Mouse (Mus musculus) heart, embryonic 15.5 days (tissue): ENCODE measurements around the gene Rangrf. TPM values are rescaled to one million over a fixed set of nuclear protein-coding genes. Genes with fewer than 3 reads are reported as not detected.
"Not testable (repeated sequence)": the region's sequence is repeated elsewhere in the genome, so short reads cannot be mapped to it uniquely, and the experiment has no call there.

ENCODE experiments used
- ATAC-seq: fragments of 200-750 bp; cut with Nextera tagmentation; replicated peaks from 2 replicates; pipeline ENCODE4 v1.8.0; 2017; ENCODE audit warnings: low read depth, moderate TSS enrichment; ENCODE audit not compliant: insufficient number of reproducible peaks, insufficient read depth, low FRiP score
- H3K27ac ChIP-seq: fragments of 300-500 bp; sonication (generic); 2 replicates; pipeline ENCODE4 v1.5.1; 2015; ENCODE audit warnings: mild to moderate bottlenecking, inconsistent platforms
- H3K27me3 ChIP-seq: fragments of 300-500 bp; sonication (generic); 2 replicates; pipeline ENCODE4 v1.6.1; 2015; ENCODE audit warnings: inconsistent platforms
- H3K36me3 ChIP-seq: fragments of 300-500 bp; sonication (generic); 2 replicates; pipeline ENCODE4 v1.6.1; 2015; ENCODE audit warnings: mild to moderate bottlenecking, inconsistent platforms
- H3K4me1 ChIP-seq: fragments of 300-500 bp; sonication (generic); replicated peaks from 2 replicates; pipeline ENCODE4 v1.6.1; 2015; ENCODE audit warnings: inconsistent platforms
- H3K4me2 ChIP-seq: fragments of 300-500 bp; sonication (generic); 2 replicates; pipeline ENCODE4 v1.6.1; 2015; ENCODE audit warnings: inconsistent platforms, mild to moderate bottlenecking, moderate library complexity
- H3K4me3 ChIP-seq: fragments of 300-500 bp; sonication (generic); 2 replicates; pipeline ENCODE4 v1.5.1; 2015; ENCODE audit warnings: mild to moderate bottlenecking, inconsistent platforms
- H3K9ac ChIP-seq: fragments of 300-500 bp; sonication (generic); 2 replicates; pipeline ENCODE4 v1.6.1; 2015; ENCODE audit warnings: mild to moderate bottlenecking, inconsistent platforms
- H3K9me3 ChIP-seq: fragments of 300-500 bp; sonication (generic); replicated peaks from 2 replicates; pipeline ENCODE4 v1.6.1; 2016; ENCODE audit warnings: inconsistent platforms
- WGBS: fragments of 180-500 bp; shearing (Covaris S2); methylation state at CpG from one replicate; pipeline ENCODE4 v1.1.7; 2015; ENCODE audit warnings: mixed read lengths; 5-methylcytosine and 5-hydroxymethylcytosine counted together
- polyA plus RNA-seq: library from polyadenylated mRNA; unstranded; fragments of >200 nt; fragmentation: Nextera tagmentation; extraction: Ambion mirVana; gene quantifications from 2 replicates; pipeline ENCODE4 v1.2.1, GENCODE M21; 2015

Gene Rangrf
- polyA plus RNA-seq, 1 experiment from 2014 or later, result 78.4 TPM

DNA sequence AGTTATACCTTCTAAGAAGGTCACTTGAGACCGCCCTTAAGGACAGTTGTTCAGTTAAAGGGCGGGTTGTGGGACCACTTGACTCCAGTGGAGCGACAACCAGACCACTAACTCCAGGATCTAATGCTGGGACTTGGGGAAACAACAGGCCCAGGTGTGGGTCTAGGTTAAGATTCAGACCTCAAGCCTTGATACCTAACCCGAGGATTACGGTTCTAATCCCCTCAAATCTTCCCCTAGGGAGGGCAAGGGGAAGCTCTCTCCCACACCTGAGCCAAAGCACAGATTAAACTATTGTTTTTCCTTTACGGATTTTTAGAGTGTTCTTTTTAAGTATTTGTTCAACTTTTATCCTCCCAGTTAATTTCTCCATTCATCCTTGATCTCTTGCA lies 930 bp downstream of the Rangrf start:
- no peaks in the 10 kb centered on the region; the same call in 1 of the 2 replicates for H3K27me3 ChIP-seq
- H3K9me3 ChIP-seq, result no peaks in the 10 kb centered on the region
- 35% methylated on average over 6 of the region's 6 CpGs for WGBS
- no peak for ATAC-seq
- H3K27ac ChIP-seq, result no peak overlapping the region
- H3K9ac ChIP-seq, result peak overlapping the region; percentile 56
- H3K36me3 ChIP-seq, result no peaks in the 10 kb centered on the region
- peak overlapping the region; percentile 79 for H3K4me2 ChIP-seq
- H3K4me1 ChIP-seq, result peaks cover 32% of the 10 kb centered on the region
- peak overlapping the region; percentile 57 for H3K4me3 ChIP-seq

DNA sequence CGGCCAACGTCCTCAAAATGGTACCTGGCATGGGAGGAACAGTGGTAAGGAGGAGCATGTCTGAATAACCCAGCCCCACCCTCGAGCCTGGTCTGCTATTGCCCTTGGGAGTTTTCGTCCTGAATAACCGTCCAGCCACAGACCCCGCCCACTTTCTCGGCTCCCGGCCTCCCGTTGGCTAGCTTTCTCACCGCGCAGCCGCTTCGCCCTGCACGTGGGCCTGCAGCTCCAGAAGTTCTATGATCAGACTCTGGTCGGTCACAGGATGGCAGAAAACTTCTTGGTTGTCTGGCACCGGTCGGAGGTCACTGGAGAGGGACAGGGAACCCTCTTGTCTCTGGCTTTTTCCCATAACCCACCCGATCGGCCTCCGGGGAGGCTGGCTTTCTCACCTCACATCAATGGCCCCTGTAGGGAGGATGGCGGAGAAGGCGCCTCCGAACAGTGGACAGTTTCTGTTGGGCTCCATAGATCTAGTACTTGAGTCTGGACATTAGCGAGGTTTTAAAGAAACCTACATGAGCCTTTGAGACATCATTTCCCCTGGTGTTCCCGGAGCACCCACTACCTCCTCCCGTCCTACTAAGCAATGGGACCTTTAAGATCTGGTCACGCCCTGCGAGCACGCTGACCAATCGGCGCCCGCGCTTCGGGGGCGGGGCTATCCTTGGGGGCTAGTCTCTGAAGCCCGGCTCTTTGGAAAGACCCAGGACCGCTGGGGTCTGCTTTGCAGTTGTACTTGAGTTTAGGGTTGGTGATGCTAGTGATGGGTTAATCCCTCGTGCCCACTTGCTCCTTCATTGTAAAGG lies 1.5 kb downstream of the Rangrf start:
- peak overlapping the region; percentile 57 for H3K4me3 ChIP-seq
- H3K27ac ChIP-seq, result peak overlapping the region; percentile 54
- H3K4me2 ChIP-seq, result peak overlapping the region; percentile 79
- H3K4me1 ChIP-seq, result peaks cover 35% of the 10 kb centered on the region
- not testable (repeated sequence) for H3K27me3 ChIP-seq, H3K9me3 ChIP-seq, H3K36me3 ChIP-seq
- under 1% methylated on average over 38 of the region's 38 CpGs for WGBS
- ATAC-seq, result peak; percentile 83
- H3K9ac ChIP-seq, result peak overlapping the region; percentile 56

DNA sequence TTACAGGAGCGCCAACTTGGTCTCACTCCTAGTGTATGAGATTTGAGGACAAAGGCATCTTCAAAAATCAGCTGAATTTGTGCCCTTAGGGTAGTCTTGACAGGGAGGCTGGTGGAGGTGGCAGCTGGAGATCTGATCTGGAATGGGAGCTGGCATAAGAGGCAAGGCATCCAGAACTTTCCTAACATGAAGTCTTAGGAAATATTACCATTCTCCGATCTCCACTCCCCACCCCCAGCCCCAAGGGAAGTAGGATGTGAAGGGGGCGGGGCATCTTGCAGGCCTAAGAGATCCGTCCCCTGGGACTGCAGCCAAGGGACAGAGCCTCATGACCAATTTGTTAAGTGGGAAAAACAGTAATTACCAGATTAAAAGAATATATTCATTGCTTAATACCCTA lies 4.8 kb downstream of the Rangrf start:
- Histone ChIP-seq H3K4me2 (no peak overlapping the region), H3K9me3 (no peaks in the 10 kb centered on the region), H3K27ac (no peak overlapping the region), H3K9ac (no peak overlapping the region), H3K27me3 (no peaks in the 10 kb centered on the region), H3K4me3 (no peak overlapping the region), H3K4me1 (peaks cover 44% of the 10 kb centered on the region), H3K36me3 (no peaks in the 10 kb centered on the region)
- 67% methylated on average over 4 of the region's 4 CpGs for WGBS
- no peak for ATAC-seq

DNA sequence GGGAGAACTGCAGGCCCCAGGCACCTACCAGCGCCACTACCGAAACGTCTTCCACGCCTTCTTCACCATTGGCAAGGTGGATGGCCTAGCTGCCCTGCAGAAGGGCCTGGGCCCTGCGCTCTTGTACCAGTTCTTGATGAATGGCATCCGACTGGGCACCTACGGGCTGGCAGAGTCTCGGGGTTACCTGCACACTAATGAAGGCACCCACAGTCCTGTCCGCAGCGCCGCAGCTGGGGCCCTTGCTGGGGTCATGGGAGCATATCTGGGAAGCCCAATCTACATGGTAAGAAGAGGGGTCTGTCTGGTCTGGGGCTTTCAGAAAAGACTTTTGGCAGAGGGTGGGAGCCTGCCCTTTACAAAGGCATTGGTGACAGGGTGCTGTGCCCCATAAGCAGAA lies 6.2 kb downstream of the Rangrf start:
- ATAC-seq, result no peak
- no peaks in the 10 kb centered on the region for H3K36me3 ChIP-seq
- no peak overlapping the region for H3K4me2 ChIP-seq
- no peaks in the 10 kb centered on the region for H3K9me3 ChIP-seq
- H3K27me3 ChIP-seq, result no peaks in the 10 kb centered on the region
- peaks cover 40% of the 10 kb centered on the region for H3K4me1 ChIP-seq
- 86% methylated on average over 11 of the region's 11 CpGs for WGBS
- H3K9ac ChIP-seq, result no peak overlapping the region
- no peak overlapping the region for H3K4me3 ChIP-seq
- H3K27ac ChIP-seq, result no peak overlapping the region

DNA sequence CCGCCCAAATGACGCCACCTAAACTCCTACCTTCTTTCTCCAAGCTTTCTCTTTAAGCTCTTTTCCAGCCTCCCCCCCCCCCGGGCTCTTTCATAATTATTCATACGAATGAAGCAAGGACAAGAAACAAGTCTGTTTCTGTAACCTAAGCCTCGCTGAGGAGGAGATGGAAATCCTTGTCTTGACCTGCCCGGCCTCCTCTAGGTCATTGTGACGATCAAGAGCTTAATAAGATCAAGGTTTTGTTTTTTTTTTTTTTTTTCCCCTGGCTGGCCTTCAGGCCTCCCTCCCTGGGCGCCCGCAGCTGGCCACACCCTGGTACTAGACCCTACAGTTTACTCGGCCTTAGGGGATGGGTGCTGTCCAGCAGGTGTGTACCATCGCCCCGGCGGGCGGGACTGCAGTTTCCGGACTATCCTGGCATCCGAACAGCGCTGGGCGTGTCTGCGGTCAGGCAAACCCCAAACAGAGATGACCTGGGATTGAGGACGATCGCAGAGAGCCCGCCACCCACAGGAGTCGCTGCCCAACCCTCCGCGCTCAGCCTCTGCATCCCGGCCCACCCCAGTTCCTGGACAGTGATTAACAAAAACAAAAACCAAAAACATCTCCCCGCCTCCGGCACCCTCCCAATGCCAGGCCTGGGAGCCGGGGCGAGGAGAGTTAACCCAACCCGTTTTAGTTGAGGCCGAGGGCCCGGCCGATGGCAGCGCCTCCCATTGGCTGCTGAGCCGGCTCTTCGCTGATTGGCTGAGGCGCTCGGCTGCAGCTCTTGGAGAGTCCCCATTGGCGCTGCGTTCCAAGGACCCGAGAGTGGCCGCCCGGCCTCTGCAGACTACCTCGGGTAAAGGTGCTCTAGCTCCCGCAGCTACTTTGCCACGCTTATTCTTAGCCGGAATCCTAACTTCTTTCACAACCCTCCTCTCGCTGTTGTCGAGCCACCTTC lies 7.4 kb downstream of the Rangrf start, which contains the start of gene Slc25a35:
Gene Slc25a35 (plus strand): TSS at position 795 of the 946 bp plus-strand sequence.
- no peaks in the 10 kb centered on the region for H3K27me3 ChIP-seq
- peak within 1 kb of the TSS; percentile 8; the same call in 1 of the 2 replicates for H3K27ac ChIP-seq
- H3K4me2 ChIP-seq, result peak within 1 kb of the TSS; percentile 93
- peak; percentile 91 for ATAC-seq
- H3K36me3 ChIP-seq, result no peaks in the 10 kb centered on the region
- WGBS, result 1% methylated on average over 50 of the region's 50 CpGs
- no peaks in the 10 kb centered on the region for H3K9me3 ChIP-seq
- H3K4me3 ChIP-seq, result peak within 1 kb of the TSS; percentile 62
- peaks cover 34% of the 10 kb centered on the region for H3K4me1 ChIP-seq
- peak within 1 kb of the TSS; percentile 66 for H3K9ac ChIP-seq

DNA sequence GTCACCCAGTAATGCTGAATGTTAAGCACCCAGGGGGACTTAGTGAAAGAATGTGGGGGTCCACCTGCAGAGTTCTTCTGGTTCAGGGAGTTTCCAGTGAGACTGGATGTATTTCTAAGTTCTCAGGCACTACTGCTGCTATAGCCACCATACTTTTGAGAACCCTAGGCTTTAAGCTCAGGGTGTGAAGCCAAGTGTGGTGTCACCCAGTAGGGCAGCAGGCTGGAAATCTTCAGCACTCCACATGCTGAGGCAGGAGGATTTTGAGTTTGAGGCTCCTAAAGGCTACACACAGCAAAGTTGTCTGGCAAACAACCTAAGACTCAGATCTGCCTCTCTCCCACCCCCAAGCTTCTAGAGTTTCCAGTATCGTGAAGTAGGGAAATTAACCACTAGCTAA lies 8.4 kb downstream of the Rangrf start:
- H3K4me3 ChIP-seq, result no peak overlapping the region
- H3K27ac ChIP-seq, result no peak overlapping the region
- ATAC-seq, result no peak
- WGBS, result 47% methylated on average over 1 of the region's 1 CpGs
- H3K9ac ChIP-seq, result no peak overlapping the region
- no peaks in the 10 kb centered on the region for H3K36me3 ChIP-seq
- H3K27me3 ChIP-seq, result no peaks in the 10 kb centered on the region
- no peaks in the 10 kb centered on the region for H3K9me3 ChIP-seq
- H3K4me1 ChIP-seq, result peaks cover 27% of the 10 kb centered on the region
- H3K4me2 ChIP-seq, result peak overlapping the region; percentile 93

DNA sequence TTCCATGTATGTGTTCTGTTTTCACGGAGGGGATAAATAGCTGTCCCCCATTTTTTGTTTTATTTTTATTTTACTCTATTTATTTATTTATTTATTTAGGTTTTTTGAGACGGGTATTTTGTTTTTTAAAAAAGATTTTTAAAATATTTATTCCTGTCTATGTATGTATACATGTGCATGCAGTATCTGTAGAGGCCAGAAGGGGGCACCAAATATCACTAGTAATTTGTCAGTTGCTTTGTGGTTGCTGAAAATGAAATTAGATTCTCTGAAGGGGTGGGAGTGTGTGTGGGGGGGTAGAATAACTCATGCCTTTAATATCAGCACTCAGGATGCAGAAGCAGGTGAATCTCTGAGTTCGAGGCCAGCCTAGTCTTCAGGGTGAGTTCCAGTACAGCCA lies 9.1 kb downstream of the Rangrf start:
- Histone ChIP-seq H3K9ac (no peak overlapping the region), H3K27me3 (no peaks in the 10 kb centered on the region), H3K27ac (no peak overlapping the region), H3K4me3 (no peak overlapping the region), H3K9me3 (no peaks in the 10 kb centered on the region), H3K4me2 (no peak overlapping the region), H3K4me1 (peaks cover 21% of the 10 kb centered on the region), H3K36me3 (no peaks in the 10 kb centered on the region)
- ATAC-seq, result no peak
- WGBS, result 32% methylated on average over 3 of the region's 3 CpGs

DNA sequence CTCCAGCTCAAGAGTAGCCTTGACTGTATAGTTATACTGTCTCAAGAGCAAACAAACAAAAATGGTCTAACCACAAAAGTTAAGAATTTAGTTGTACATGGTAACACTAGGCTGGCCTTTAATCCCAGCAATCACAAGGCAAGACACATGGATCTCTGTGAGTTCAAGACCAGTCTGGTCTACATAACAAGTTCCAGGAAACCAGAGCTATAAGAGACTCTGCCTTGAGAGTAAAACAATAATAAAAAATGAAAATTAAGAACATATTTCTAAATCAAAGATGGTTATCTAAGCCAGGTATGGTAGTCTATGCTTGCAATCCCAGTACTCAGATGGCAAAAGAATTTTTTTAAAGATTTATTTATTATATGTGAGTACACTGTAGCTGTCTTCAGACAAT lies 9.9 kb downstream of the Rangrf start:
- no peak overlapping the region for H3K4me3 ChIP-seq
- H3K27me3 ChIP-seq, result no peaks in the 10 kb centered on the region
- no peak overlapping the region for H3K9ac ChIP-seq
- H3K4me1 ChIP-seq, result peaks cover 13% of the 10 kb centered on the region
- H3K36me3 ChIP-seq, result no peaks in the 10 kb centered on the region
- H3K9me3 ChIP-seq, result no peaks in the 10 kb centered on the region
- no peak overlapping the region for H3K27ac ChIP-seq
- no peak for ATAC-seq
- no peak overlapping the region for H3K4me2 ChIP-seq

DNA sequence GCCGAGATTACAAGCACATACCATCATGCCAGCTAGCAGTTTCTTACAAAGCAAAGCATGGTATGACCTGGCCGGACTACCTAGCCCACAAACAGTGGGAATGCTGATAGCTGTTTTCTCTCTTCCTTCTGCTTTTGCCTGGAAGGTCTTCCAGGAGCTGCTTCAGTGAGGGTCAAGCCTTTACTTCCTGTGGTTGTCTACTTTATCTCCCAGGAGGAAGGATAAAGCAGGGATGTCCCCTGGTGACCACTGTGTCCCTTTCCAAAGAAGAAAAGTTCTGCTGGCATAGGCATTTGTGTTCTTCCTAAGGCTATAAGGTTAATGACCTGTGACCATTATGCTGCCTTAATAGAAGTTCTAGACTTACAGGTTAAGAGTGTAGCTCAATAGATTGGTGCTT lies 11.6 kb downstream of the Rangrf start:
- Histone ChIP-seq H3K9me3 (no peaks in the 10 kb centered on the region), H3K4me1 (peaks cover 8% of the 10 kb centered on the region), H3K27ac (no peak overlapping the region), H3K4me3 (no peak overlapping the region), H3K36me3 (no peaks in the 10 kb centered on the region), H3K27me3 (no peaks in the 10 kb centered on the region), H3K4me2 (no peak overlapping the region), H3K9ac (no peak overlapping the region)
- WGBS, result 69% methylated on average over 2 of the region's 2 CpGs
- no peak for ATAC-seq

DNA sequence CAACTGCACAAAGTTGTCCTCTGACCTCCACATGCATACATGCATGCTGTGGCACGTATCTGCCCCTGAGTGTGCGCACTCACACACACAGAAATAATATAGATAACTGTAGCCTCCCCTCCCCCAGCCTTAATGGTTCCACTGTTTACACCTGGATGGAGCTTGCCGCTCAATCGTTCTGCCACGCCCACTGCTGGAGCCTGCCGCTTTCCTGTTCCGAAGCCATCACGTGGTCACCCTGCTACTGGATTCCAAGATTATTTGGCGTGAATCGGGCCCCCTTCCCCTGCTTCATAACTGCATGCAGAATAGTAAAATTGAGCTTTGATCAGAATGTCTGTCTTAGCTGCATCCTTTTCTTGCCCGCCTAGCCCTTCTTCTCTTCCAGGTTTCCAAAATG lies 12.8 kb downstream of the Rangrf start:
- WGBS, result 25% methylated on average over 11 of the region's 11 CpGs
- H3K4me2 ChIP-seq, H3K27me3 ChIP-seq, H3K4me3 ChIP-seq, H3K4me1 ChIP-seq, H3K9me3 ChIP-seq, ATAC-seq, H3K9ac ChIP-seq, H3K27ac ChIP-seq, H3K36me3 ChIP-seq: not testable (repeated sequence)

DNA sequence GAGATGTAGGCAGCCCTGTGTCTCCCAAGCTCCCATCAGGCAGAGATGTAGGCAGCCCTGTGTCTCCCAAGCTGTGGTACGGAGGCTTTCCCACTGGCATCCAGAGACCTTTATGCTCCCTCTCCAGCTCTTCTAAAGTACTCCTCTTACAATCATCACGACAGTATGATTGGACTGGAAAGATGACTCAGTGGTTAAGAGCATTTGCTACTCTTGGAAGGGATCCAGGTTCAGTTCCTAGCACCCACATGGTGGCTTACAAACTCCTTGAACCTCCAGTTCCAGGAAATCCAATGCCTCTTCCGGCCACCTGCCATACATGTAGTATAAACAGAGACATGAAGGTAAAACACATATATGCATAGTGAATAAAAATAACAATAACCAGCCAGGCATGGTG lies 13.4 kb downstream of the Rangrf start:
- 57% methylated on average over 3 of the region's 3 CpGs for WGBS

More for the DNA sequence above, 13.4 kb downstream of the Rangrf start:
- no peak for ATAC-seq
- no peak overlapping the region for H3K9ac ChIP-seq
- no peaks in the 10 kb centered on the region for H3K9me3 ChIP-seq
- no peaks in the 10 kb centered on the region for H3K36me3 ChIP-seq
- H3K4me2 ChIP-seq, result no peak overlapping the region
- H3K4me3 ChIP-seq, result no peak overlapping the region
- H3K4me1 ChIP-seq, result no peaks in the 10 kb centered on the region
- H3K27me3 ChIP-seq, result no peaks in the 10 kb centered on the region
- no peak overlapping the region for H3K27ac ChIP-seq
